Mouse (Mus musculus): ENCODE data around the gene Shisal1. TPM values are rescaled to one million over a fixed set of nuclear protein-coding genes. Genes with fewer than 3 reads are reported as not detected.

Shisal1 gene
- total and polyA plus RNA-seq, 3 experiments = not detected

DNA sequence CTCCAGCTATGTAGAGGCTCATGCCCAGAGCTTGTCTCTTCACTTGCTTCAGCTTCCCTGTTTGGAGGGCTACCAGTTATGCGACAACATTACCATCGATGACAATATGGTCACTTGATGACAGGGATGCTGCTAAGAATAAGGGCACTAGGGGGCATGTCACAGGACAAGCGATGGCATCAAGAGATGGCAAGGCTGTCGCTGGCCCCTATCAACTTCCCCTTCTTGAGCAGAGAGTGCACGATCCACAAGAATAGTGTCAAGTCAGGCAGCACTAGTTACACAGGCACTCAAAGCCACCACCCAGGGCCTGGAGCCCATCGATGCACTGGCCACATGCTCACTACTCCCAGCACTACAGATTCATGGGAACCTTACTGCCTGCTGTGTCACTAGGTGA, 8.4 kb upstream of the Shisal1 start:
- no peak overlapping the region for H3K27ac ChIP-seq (ENCODE audit: control insufficient read depth, low read depth, low read length)
- H3K9me3 ChIP-seq (replicated peaks; ENCODE audit: insufficient read depth, low read length) = no peaks in the 10 kb centered on the region
- H3K9ac ChIP-seq (ENCODE audit: control insufficient read depth, low read depth, low read length, poor library complexity, severe bottlenecking) = no peak overlapping the region
- H3K4me3 ChIP-seq (ENCODE audit: control insufficient read depth in 1 of 2, insufficient read depth in 1 of 2, low read depth in 2 of 2, low read length in 2 of 2) = no peak overlapping the region
- H3K36me3 ChIP-seq (ENCODE audit: control insufficient read depth in 1 of 2, insufficient read depth in 2 of 2, low read length in 2 of 2) = no peaks in the 10 kb centered on the region
- no peaks in the 10 kb centered on the region for H3K4me1 ChIP-seq (ENCODE audit: control insufficient read depth in 1 of 2, insufficient read depth in 2 of 2, low read length in 2 of 2)
- no peak for TF ChIP-seq CTCF (IDR thresholded peaks at IDR 0.05 in 2 of 3, conservative IDR thresholded peaks at IDR 0.05 in 1 of 3; ENCODE audit: control insufficient read depth in 1 of 3, insufficient read depth in 1 of 3, low read depth in 2 of 3, low read length in 3 of 3, poor library complexity in 1 of 3, severe bottlenecking in 1 of 3)
- TF ChIP-seq MXI1 (IDR thresholded peaks at IDR 0.05; ENCODE audit: low read depth, low read length) = no peak
- no peak for TF ChIP-seq UBTF (IDR thresholded peaks at IDR 0.05; ENCODE audit: borderline replicate concordance, insufficient read depth, low read depth, low read length)
- TF ChIP-seq ZNF384 (IDR thresholded peaks at IDR 0.05; ENCODE audit: low read depth, low read length) = no peak
- no peak for TF ChIP-seq USF2 (IDR thresholded peaks at IDR 0.05; ENCODE audit: borderline replicate concordance in 1 of 2, insufficient read depth in 1 of 2, low read depth in 1 of 2, low read length in 2 of 2)
- no peak for TF ChIP-seq POLR2A (IDR thresholded peaks at IDR 0.05; ENCODE audit: control insufficient read depth in 1 of 2, insufficient read depth in 1 of 2, low read depth in 1 of 2, low read length in 2 of 2, poor library complexity in 1 of 2)
- no peak for TF ChIP-seq USF1 (IDR thresholded peaks at IDR 0.05; ENCODE audit: low read depth, low read length)
- TF ChIP-seq ZKSCAN1 (IDR thresholded peaks at IDR 0.05; ENCODE audit: low read depth, low read length) = no peak
- no peak for TF ChIP-seq SMC3 (IDR thresholded peaks at IDR 0.05; ENCODE audit: low read depth, low read length)
- no peak for TF ChIP-seq ZMIZ1 (IDR thresholded peaks at IDR 0.05; ENCODE audit: low read depth, low read length)
- no peak for TF ChIP-seq TBP (IDR thresholded peaks at IDR 0.05; ENCODE audit: low read depth, low read length)
- no peak for TF ChIP-seq CHD1 (IDR thresholded peaks at IDR 0.05; ENCODE audit: low read depth, low read length)
- TF ChIP-seq SIN3A (IDR thresholded peaks at IDR 0.05; ENCODE audit: low read length) = no peak
- no peak for TF ChIP-seq MEF2A (IDR thresholded peaks at IDR 0.05; ENCODE audit: extremely low read depth, insufficient replicate concordance, low read depth, low read length, poor library complexity, severe bottlenecking)
- no peak for TF ChIP-seq EP300 (IDR thresholded peaks at IDR 0.05; ENCODE audit: low read depth in 1 of 2, low read length in 2 of 2)
- no peak for TF ChIP-seq RAD21 (IDR thresholded peaks at IDR 0.05; ENCODE audit: low read depth, low read length)
- no peak for TF ChIP-seq E2F4 (IDR thresholded peaks at IDR 0.05; ENCODE audit: borderline replicate concordance, low read depth, low read length)
- DNase-seq (ENCODE audit: low read depth, low spot score) = no peak
- H3K79me2 ChIP-seq (ENCODE audit: control insufficient read depth, insufficient read depth, low read length, poor library complexity) = no peaks in the 10 kb centered on the region
- H3K27me3 ChIP-seq (ENCODE audit: control insufficient read depth in 1 of 2, insufficient read depth in 2 of 2, low read length in 2 of 2) = no peaks in the 10 kb centered on the region

DNA sequence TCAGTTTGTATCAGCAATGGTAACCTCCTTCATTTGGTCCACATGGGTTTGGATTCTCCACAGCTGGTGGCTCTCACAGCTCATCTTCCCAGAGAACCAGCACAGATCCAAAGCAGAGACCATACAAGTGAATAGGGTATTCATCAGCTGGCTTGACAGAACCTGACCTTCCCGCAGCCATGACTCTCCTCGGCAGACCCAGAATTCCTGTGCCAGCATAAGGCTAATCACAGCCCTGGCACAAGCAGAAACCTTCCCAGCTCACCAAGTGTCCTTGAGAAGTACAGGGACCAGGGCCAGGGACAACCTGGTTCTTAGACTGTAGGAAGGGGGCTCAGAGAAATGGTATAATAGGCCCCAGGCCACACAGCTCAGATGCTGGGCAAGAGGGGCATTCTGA, 6.2 kb upstream of the Shisal1 start:
- TF ChIP-seq UBTF (IDR thresholded peaks at IDR 0.05; ENCODE audit: borderline replicate concordance, insufficient read depth, low read depth, low read length) = no peak
- no peak for TF ChIP-seq ZC3H11A (IDR thresholded peaks at IDR 0.05; ENCODE audit: low read depth, low read length)
- TF ChIP-seq ELF1 (IDR thresholded peaks at IDR 0.05; ENCODE audit: low read depth, low read length) = no peak
- TF ChIP-seq ETS1 (IDR thresholded peaks at IDR 0.05; ENCODE audit: low read depth, low read length) = no peak
- no peak for TF ChIP-seq GABPA (IDR thresholded peaks at IDR 0.05; ENCODE audit: low read depth, low read length)
- TF ChIP-seq TCF12 (IDR thresholded peaks at IDR 0.05; ENCODE audit: low read depth, low read length) = no peak
- no peak for TF ChIP-seq TBP (IDR thresholded peaks at IDR 0.05; ENCODE audit: low read depth, low read length)
- TF ChIP-seq E2F4 (IDR thresholded peaks at IDR 0.05; ENCODE audit: borderline replicate concordance, low read depth, low read length) = no peak
- no peak for TF ChIP-seq HCFC1 (IDR thresholded peaks at IDR 0.05; ENCODE audit: low read depth, low read length)
- TF ChIP-seq ZMIZ1 (IDR thresholded peaks at IDR 0.05; ENCODE audit: low read depth, low read length) = no peak
- TF ChIP-seq MAX (IDR thresholded peaks at IDR 0.05; ENCODE audit: low read length) = no peak
- TF ChIP-seq MAZ (IDR thresholded peaks at IDR 0.05; ENCODE audit: low read depth, low read length) = no peak
- no peaks in the 10 kb centered on the region for H3K9me3 ChIP-seq (replicated peaks; ENCODE audit: insufficient read depth, low read length)
- no peaks in the 10 kb centered on the region for H3K27me3 ChIP-seq (ENCODE audit: control insufficient read depth in 1 of 2, insufficient read depth in 2 of 2, low read length in 2 of 2)
- no peaks in the 10 kb centered on the region for H3K36me3 ChIP-seq (ENCODE audit: control insufficient read depth in 1 of 2, insufficient read depth in 2 of 2, low read length in 2 of 2)
- DNase-seq (ENCODE audit: low read depth, low spot score) = no peak
- H3K9ac ChIP-seq (ENCODE audit: control insufficient read depth, low read depth, low read length, poor library complexity, severe bottlenecking) = no peak overlapping the region
- H3K4me3 ChIP-seq (ENCODE audit: control insufficient read depth in 1 of 2, insufficient read depth in 1 of 2, low read depth in 2 of 2, low read length in 2 of 2) = no peak overlapping the region
- no peak overlapping the region for H3K27ac ChIP-seq (ENCODE audit: control insufficient read depth, low read depth, low read length)
- no peaks in the 10 kb centered on the region for H3K4me1 ChIP-seq (ENCODE audit: control insufficient read depth in 1 of 2, insufficient read depth in 2 of 2, low read length in 2 of 2)
- no peaks in the 10 kb centered on the region for H3K79me2 ChIP-seq (ENCODE audit: control insufficient read depth, insufficient read depth, low read length, poor library complexity)
